Mouse (Mus musculus): ENCODE data around the gene Ccm2. TPM values are rescaled to one million over a fixed set of nuclear protein-coding genes. Genes with fewer than 3 reads are reported as not detected.

Ccm2 gene
- polyA plus RNA-seq, 1 experiment from 2014 or later: 92.9 TPM

- H3K9ac ChIP-seq: no peak overlapping the region
- H3K27ac ChIP-seq: no peak overlapping the region
- WGBS: 84% methylated on average over 8 of the region's 8 CpGs
- ATAC-seq (ENCODE audit: borderline replicate concordance, extremely low read depth, low FRiP score, low TSS enrichment): no peak
- H3K27me3 ChIP-seq: peaks cover 9% of the 10 kb centered on the region
- H3K36me3 ChIP-seq: peaks cover 24% of the 10 kb centered on the region
- H3K4me3 ChIP-seq: no peak overlapping the region
- peaks cover 45% of the 10 kb centered on the region for H3K4me1 ChIP-seq
- H3K4me2 ChIP-seq: no peak overlapping the region
- H3K9me3 ChIP-seq: no peaks in the 10 kb centered on the region
Measured at GRCm38 (mm10) chr11:6600284-6600944, 53.7 kb downstream of the Ccm2 start.

DNA sequence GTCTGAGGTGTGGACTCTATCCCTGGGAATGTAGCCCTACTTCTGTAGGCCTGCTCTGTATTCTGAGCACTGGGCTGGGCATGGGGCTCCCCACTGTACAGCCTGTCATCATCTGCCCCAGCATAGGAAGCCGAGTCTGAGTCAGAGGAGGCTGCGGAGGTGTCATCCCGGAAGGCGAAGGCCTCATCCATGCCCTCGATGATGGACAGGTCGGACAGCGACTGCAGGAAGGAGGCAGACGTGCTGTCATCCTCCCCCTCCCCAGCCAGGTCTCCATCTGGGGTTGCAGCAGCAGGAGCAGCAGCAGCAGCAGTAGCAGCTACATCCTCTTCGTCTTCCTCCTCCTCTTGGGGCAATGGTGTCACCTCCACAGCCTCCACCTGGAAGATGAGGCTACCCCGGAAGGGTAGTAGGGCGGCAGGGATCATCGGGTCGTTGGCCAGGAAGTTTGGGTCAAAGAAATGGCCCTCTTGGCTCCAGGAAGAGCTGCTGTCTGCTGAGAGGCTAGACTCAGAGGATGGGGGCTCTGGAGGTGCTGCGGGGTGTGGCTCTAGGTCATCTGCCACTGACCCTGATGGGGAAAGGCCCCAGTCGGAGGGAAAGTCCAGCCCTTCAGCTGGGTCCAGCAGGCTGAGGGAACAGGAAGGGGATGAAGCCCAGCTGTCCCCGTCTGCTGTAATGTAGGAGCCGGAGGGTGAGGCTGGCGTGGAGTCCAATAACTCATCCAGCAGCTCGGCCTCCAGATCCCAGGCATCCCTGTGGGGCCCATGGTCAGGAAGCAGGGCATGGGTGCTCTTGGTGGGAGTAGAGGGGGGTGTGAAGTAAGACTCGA lies 55.2 kb downstream of the Ccm2 start:
- WGBS: 70% methylated on average over 20 of the region's 20 CpGs
- Histone ChIP-seq H3K4me3 (no peak overlapping the region), H3K9ac (no peak overlapping the region), H3K4me2 (no peak overlapping the region), H3K27me3 (peaks cover 23% of the 10 kb centered on the region), H3K9me3 (no peaks in the 10 kb centered on the region), H3K4me1 (peaks cover 50% of the 10 kb centered on the region), H3K36me3 (peaks cover 10% of the 10 kb centered on the region), H3K27ac (no peak overlapping the region)
- ATAC-seq (ENCODE audit: borderline replicate concordance, extremely low read depth, low FRiP score, low TSS enrichment): no peak

- peaks cover 50% of the 10 kb centered on the region for H3K4me1 ChIP-seq
- peaks cover 23% of the 10 kb centered on the region for H3K27me3 ChIP-seq
- no peaks in the 10 kb centered on the region for H3K9me3 ChIP-seq
- ATAC-seq (ENCODE audit: borderline replicate concordance, extremely low read depth, low FRiP score, low TSS enrichment): no peak
- peaks cover 5% of the 10 kb centered on the region; the same call in 1 of the 2 replicates for H3K36me3 ChIP-seq
- H3K9ac ChIP-seq: no peak overlapping the region
- H3K4me3 ChIP-seq: no peak overlapping the region
- no peak overlapping the region for H3K4me2 ChIP-seq
- 73% methylated on average over 9 of the region's 9 CpGs for WGBS
- no peak overlapping the region for H3K27ac ChIP-seq
Measured at GRCm38 (mm10) chr11:6602662-6603061, 56.0 kb downstream of the Ccm2 start.

DNA sequence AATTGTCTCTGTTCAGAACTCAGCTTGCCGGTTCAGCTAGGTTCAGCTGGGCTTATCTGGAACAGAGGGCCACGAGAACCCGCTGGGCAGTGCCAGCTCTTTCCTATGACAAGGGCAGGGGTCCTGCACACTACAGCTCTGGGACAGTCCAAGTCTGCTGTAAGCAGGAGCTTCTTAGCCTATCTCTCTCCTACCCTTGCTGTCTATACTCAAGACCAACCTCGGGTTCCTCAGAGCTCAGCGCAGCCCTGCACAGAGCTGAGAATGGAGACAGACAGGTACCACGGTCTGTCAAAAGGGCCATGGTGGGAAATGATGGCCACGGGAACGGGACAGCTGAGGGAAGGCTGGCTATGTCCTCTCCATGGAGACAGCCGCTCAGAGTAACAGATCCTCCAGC lies 56.5 kb downstream of the Ccm2 start:
- no peak overlapping the region; the same call in 1 of the 2 replicates for H3K4me2 ChIP-seq
- H3K27ac ChIP-seq: no peak overlapping the region
- peaks cover 23% of the 10 kb centered on the region for H3K27me3 ChIP-seq
- 61% methylated on average over 9 of the region's 9 CpGs for WGBS
- peaks cover 47% of the 10 kb centered on the region for H3K4me1 ChIP-seq
- H3K4me3 ChIP-seq: no peak overlapping the region
- H3K36me3 ChIP-seq: no peaks in the 10 kb centered on the region; the same call in 1 of the 2 replicates
- no peak overlapping the region for H3K9ac ChIP-seq
- H3K9me3 ChIP-seq: no peaks in the 10 kb centered on the region
- ATAC-seq (ENCODE audit: borderline replicate concordance, extremely low read depth, low FRiP score, low TSS enrichment): no peak

DNA sequence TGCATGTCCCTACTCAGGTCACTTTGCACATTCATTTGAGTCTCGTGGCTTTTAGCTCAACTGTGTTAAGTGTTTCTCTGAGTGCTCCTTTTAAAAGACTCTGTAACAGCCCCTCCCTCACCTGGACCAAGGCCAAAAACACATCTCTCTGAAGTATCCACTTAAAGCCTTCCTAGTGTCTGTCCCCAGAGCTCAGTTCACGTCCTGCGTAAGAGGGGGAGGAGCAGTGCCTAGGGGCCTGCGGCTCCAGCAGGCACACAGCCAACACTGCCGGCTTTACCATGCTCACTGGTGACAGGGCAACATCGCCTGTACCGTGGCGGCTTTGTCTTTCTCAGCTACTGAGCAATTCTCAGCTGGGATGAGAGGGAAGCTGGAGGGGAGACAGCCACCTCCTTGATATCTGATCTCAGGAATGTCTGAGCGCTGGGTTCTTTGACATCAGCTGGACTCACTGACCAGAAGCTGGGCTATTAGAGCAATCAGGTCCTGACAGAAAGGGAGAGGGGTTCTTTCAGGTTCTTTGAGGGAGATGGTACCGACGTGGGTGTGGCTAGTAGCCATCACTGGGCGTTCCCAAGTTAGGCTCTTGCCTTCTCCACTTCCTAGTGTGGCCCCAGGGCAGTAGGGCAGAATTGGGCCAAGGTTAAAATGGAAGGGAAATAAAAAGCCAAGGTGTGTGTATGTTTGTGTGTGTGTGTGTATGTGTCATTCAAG lies 57.4 kb downstream of the Ccm2 start:
- H3K36me3 ChIP-seq: no peaks in the 10 kb centered on the region
- peaks cover 39% of the 10 kb centered on the region for H3K4me1 ChIP-seq
- H3K9ac ChIP-seq: no peak overlapping the region
- peak overlapping the region; percentile 44 for H3K4me2 ChIP-seq
- H3K9me3 ChIP-seq: no peaks in the 10 kb centered on the region
- WGBS: 11% methylated on average over 12 of the region's 12 CpGs
- peaks cover 23% of the 10 kb centered on the region for H3K27me3 ChIP-seq
- H3K27ac ChIP-seq: no peak overlapping the region
- ATAC-seq (ENCODE audit: borderline replicate concordance, extremely low read depth, low FRiP score, low TSS enrichment): peak; percentile 79
- H3K4me3 ChIP-seq: peak overlapping the region; percentile 10; the same call in 1 of the 2 replicates

- Histone ChIP-seq H3K36me3 (no peaks in the 10 kb centered on the region), H3K9me3 (no peaks in the 10 kb centered on the region), H3K27me3 (peaks cover 23% of the 10 kb centered on the region), H3K27ac (no peak overlapping the region), H3K4me1 (peaks cover 39% of the 10 kb centered on the region), H3K4me3 (no peak overlapping the region), H3K9ac (no peak overlapping the region), H3K4me2 (peak overlapping the region; percentile 76)
- ATAC-seq (ENCODE audit: borderline replicate concordance, extremely low read depth, low FRiP score, low TSS enrichment): no peak
Measured at GRCm38 (mm10) chr11:6604604-6604936, 57.9 kb downstream of the Ccm2 start.

- Histone ChIP-seq H3K9me3 (no peaks in the 10 kb centered on the region), H3K27ac (no peak overlapping the region), H3K4me3 (peak overlapping the region; percentile 39), H3K36me3 (no peaks in the 10 kb centered on the region), H3K4me1 (peaks cover 39% of the 10 kb centered on the region), H3K4me2 (peak overlapping the region; percentile 76), H3K27me3 (peaks cover 23% of the 10 kb centered on the region), H3K9ac (peak overlapping the region; percentile 24; the same call in 1 of the 2 replicates)
- ATAC-seq (ENCODE audit: borderline replicate concordance, extremely low read depth, low FRiP score, low TSS enrichment): no peak
- WGBS: 15% methylated on average over 10 of the region's 13 CpGs
Measured at GRCm38 (mm10) chr11:6605021-6605481, 58.4 kb downstream of the Ccm2 start.

DNA sequence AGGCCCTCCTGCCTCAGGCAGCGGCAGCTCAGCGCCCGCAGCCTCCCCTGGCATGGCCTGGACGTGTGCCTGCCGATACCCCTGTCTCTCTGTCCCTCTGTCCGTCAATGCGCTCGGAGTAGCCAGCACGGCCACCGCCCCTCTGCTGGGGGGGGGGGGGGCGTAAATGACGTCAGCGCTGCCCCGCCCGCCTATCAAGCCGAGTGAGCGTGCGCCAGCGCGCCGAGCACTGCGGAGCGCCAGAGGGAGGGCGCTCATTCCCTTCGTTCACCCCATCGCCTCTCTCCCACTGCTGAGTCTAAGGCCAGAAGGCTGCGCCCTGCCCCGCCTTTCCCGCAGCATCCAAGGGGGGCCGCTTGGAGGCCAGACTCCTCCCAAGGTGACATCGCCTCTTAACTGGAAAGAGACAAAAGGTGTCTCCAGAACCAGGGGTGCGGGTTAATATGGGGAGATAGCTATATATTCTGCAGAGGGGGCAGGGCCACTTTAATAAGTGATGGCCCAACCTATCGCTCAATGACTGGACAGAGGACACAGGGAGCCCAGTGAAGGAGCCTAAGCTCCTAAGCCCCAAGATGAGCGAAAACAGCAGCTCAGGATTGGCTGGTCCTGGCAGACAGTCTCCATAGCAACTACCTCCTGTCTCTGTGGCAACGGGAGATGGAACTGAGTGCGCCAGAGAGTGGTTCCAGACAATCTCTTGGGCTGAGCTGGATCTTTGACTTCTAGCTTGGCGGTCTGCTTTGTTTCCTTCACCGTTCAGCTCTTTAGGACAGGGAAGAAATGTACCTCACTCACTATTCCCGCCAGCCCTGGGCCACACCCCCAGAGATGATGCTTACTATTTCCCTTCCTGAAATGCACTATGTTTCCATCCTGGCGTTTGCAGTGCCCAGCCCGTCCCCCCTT lies 59.1 kb downstream of the Ccm2 start, which contains the start of gene Nacad:
Nacad (minus strand) TSS at position 563 of the 909 bp plus-strand sequence.
- Histone ChIP-seq H3K36me3 (no peaks in the 10 kb centered on the region; the same call in 1 of the 2 replicates), H3K9me3 (no peaks in the 10 kb centered on the region), H3K4me2 (peak within 1 kb of the TSS; percentile 76), H3K4me3 (peak within 1 kb of the TSS; percentile 39), H3K27ac (no peak within 1 kb of the TSS), H3K4me1 (peaks cover 39% of the 10 kb centered on the region), H3K9ac (peak within 1 kb of the TSS; percentile 24; the same call in 1 of the 2 replicates), H3K27me3 (peaks cover 23% of the 10 kb centered on the region)
- peak; percentile 56; the same call in 1 of the 2 replicates for ATAC-seq (ENCODE audit: borderline replicate concordance, extremely low read depth, low FRiP score, low TSS enrichment)
- 6% methylated on average over 30 of the region's 41 CpGs for WGBS

DNA sequence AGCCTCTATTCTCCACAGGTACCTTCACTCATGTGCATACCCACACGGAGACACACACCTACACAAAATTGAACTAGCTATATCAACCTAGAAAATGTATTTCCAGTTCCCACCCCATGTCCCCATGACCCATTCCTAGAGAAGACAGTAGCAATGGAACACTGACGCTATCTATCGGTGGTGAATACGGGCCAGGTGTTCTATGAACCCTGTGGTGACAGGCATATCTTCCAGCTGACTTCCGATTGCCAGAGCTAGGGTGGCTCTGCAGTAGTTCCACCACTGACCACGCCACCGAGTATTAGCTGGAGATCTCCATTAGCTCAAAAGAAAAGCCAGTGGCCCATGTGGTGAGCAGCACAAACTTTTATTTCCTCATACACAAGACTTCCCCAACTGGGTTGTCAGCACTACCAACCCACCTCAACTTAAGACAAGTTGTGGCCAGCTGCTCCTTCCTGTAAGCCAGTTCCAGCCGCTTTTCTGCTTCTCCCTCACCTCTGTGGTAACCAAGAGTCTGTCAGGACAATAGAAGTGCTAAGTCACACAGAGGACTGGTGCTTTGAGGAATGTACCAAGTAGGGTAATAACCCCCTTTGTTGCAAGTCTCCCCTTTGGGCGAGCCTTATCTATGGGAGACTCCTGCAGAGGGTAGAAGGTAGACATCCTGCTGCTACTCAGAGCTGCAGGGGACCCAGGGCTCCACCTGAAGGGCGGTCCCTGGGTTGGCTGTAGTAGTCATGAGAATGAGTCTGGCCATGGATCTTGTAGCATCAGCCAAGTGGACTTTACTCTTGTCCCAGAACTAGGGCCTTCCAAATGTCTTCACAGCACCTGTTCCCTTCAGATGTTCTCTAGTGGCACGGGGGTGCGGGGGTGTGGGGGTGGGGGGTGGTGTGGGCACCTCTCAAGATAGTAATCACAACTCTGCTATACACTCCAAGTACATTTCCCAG lies 68.8 kb downstream of the Ccm2 start:
- Histone ChIP-seq H3K9me3 (no peaks in the 10 kb centered on the region), H3K4me3 (no peak overlapping the region), H3K27ac (no peak overlapping the region), H3K9ac (no peak overlapping the region), H3K4me2 (no peak overlapping the region), H3K36me3 (peaks cover 79% of the 10 kb centered on the region), H3K4me1 (no peaks in the 10 kb centered on the region), H3K27me3 (no peaks in the 10 kb centered on the region)
- no peak for ATAC-seq (ENCODE audit: borderline replicate concordance, extremely low read depth, low FRiP score, low TSS enrichment)
- WGBS: 85% methylated on average over 12 of the region's 12 CpGs

- Histone ChIP-seq H3K9me3 (no peaks in the 10 kb centered on the region), H3K9ac (no peak overlapping the region), H3K4me1 (peaks cover 28% of the 10 kb centered on the region), H3K4me3 (no peak overlapping the region), H3K36me3 (peaks cover 57% of the 10 kb centered on the region), H3K27ac (no peak overlapping the region), H3K4me2 (peak overlapping the region; percentile 27; the same call in 1 of the 2 replicates), H3K27me3 (no peaks in the 10 kb centered on the region)
- WGBS: 85% methylated on average over 10 of the region's 10 CpGs
- ATAC-seq (ENCODE audit: borderline replicate concordance, extremely low read depth, low FRiP score, low TSS enrichment): no peak
Measured at GRCm38 (mm10) chr11:6623704-6624103, 77.0 kb downstream of the Ccm2 start.

Measured in lung, embryonic 15.5 days (tissue).